Mouse (Mus musculus): Measurements from ENCODE around the gene Upk3b. TPM values are rescaled to one million over a fixed set of nuclear protein-coding genes. Genes with fewer than 3 reads are reported as not detected.

The Upk3b gene
- total and polyA plus RNA-seq, 3 experiments: 0.09 TPM; not detected in 2

- in situ Hi-C loops (cut with MboI; ENCODE audit: low pct_ligation_motif_present, low pct_unique_long_range_greater_than_20kb, low sequenced_read_pairs) (loop anchor here (5.0 kb wide), 1 partner anchor 32 kb away; no protein-coding TSS in a partner anchor), dilution Hi-C loops (cut with MboI; ENCODE audit: extremely low pct_ligation_motif_present, extremely low pct_unique_long_range_greater_than_20kb, low sequenced_read_pairs) (no loop called here)
Observed at GRCm38 (mm10) chr5:135994725-135995687, 43.3 kb upstream of the Upk3b start, which contains the start of gene Dtx2. Gene Dtx2, plus strand, starts transcription at chr5:135994800.

GRCm38 (mm10) chr5:135996162-135996561 is 42.1 kb upstream of the Upk3b start:
- H3K27ac ChIP-seq (ENCODE audit: insufficient read depth, low read depth): no peak overlapping the region
- TF ChIP-seq ZC3H11A (IDR thresholded peaks at IDR 0.05; ENCODE audit: low read depth, low read length) (no peak), CHD1 (IDR thresholded peaks at IDR 0.05; ENCODE audit: low read depth, low read length) (no peak), CHD2 (IDR thresholded peaks at IDR 0.05; ENCODE audit: low read length) (no peak), HCFC1 (IDR thresholded peaks at IDR 0.05; ENCODE audit: low read depth, low read length) (no peak), E2F4 (IDR thresholded peaks at IDR 0.05; ENCODE audit: insufficient replicate concordance, low read depth, low read length) (no peak), MAZ (IDR thresholded peaks at IDR 0.05; ENCODE audit: low read depth, low read length) (no peak), POLR2A (IDR thresholded peaks at IDR 0.05; ENCODE audit: low read depth, low read length) (no peak), MEF2A (IDR thresholded peaks at IDR 0.05; ENCODE audit: borderline replicate concordance, low read depth, low read length) (no peak), NRF1 (IDR thresholded peaks at IDR 0.05; ENCODE audit: low read depth, low read length) (no peak), TBP (conservative IDR thresholded peaks at IDR 0.05; ENCODE audit: low read depth, low read length) (no peak), GABPA (IDR thresholded peaks at IDR 0.05; ENCODE audit: insufficient replicate concordance, low read depth, low read length) (no peak), BHLHE40 (IDR thresholded peaks at IDR 0.05; ENCODE audit: low read depth, low read length) (no peak), RAD21 (IDR thresholded peaks at IDR 0.05; ENCODE audit: low read depth, low read length) (no peak), MYC (IDR thresholded peaks at IDR 0.05; ENCODE audit: low read depth, low read length) (no peak), RCOR1 (conservative IDR thresholded peaks at IDR 0.05; ENCODE audit: low read depth, low read length) (no peak), ZKSCAN1 (IDR thresholded peaks at IDR 0.05; ENCODE audit: borderline replicate concordance, low read depth, low read length) (no peak)
- H3K4me2 ChIP-seq (ENCODE audit: insufficient read depth, low read depth, poor library complexity, severe bottlenecking): no peak overlapping the region
- no peaks in the 10 kb centered on the region for H3K27me3 ChIP-seq (replicated peaks)
- peaks cover 7 to 66% of the 10 kb centered on the region in 2 experiments for H3K4me1 ChIP-seq (ENCODE audit: control insufficient read depth in 1 of 2, insufficient read depth in 2 of 2)
- dilution Hi-C loops (cut with MboI; ENCODE audit: extremely low pct_ligation_motif_present, extremely low pct_unique_long_range_greater_than_20kb, low sequenced_read_pairs): no loop called here
- H3K9me3 ChIP-seq (replicated peaks; ENCODE audit: low read length): peaks cover 4% of the 10 kb centered on the region
- no peak for DNase-seq (ENCODE audit: extremely low read depth)
- in situ Hi-C loops (cut with MboI; ENCODE audit: low pct_ligation_motif_present, low pct_unique_long_range_greater_than_20kb, low sequenced_read_pairs): no loop called here
- peak overlapping the region; percentile 91; the same call in 1 of the 2 replicates for H3K9ac ChIP-seq (ENCODE audit: insufficient read depth, low read depth)
- H3K36me3 ChIP-seq (replicated peaks in 1 of 2; ENCODE audit: control insufficient read depth in 1 of 2, insufficient read depth in 1 of 2, low read length in 1 of 2): peaks cover 22 to 43% of the 10 kb centered on the region in 2 experiments
- peaks cover 12% of the 10 kb centered on the region for H3K79me2 ChIP-seq (replicated peaks; ENCODE audit: control insufficient read depth, extremely low read depth, insufficient read depth, poor library complexity, severe bottlenecking)
- H3K4me3 ChIP-seq (replicated peaks in 1 of 3; ENCODE audit: low read depth in 2 of 3, low read length in 2 of 3, poor library complexity in 1 of 3): peak overlapping the region in 2 of 3 experiments; percentile 84 to 89

More at GRCm38 (mm10) chr5:135994725-135995687, 43.3 kb upstream of the Upk3b start, which contains the start of gene Dtx2:
- peaks cover 8% of the 10 kb centered on the region; the same call in 1 of the 2 replicates for H3K79me2 ChIP-seq (replicated peaks; ENCODE audit: control insufficient read depth, extremely low read depth, insufficient read depth, poor library complexity, severe bottlenecking)
- H3K4me3 ChIP-seq (replicated peaks in 1 of 3; ENCODE audit: low read depth in 2 of 3, low read length in 2 of 3, poor library complexity in 1 of 3): peak within 1 kb of the TSS; percentile 84 to 89 (median 87)
- H3K27me3 ChIP-seq (replicated peaks): no peaks in the 10 kb centered on the region
- H3K27ac ChIP-seq (ENCODE audit: insufficient read depth, low read depth): no peak within 1 kb of the TSS
- TF ChIP-seq MYC (IDR thresholded peaks at IDR 0.05; ENCODE audit: low read depth, low read length) (0 out of 2 replicates have a peak, but pooled peaks have one; percentile 57), NELFE (IDR thresholded peaks at IDR 0.05; ENCODE audit: low read depth, low read length) (peak; percentile 96), CTCF (conservative IDR thresholded peaks at IDR 0.05 in 1 of 2, IDR thresholded peaks at IDR 0.05 in 1 of 2; ENCODE audit: low read depth in 2 of 2, low read length in 2 of 2) (peak in 1 of 2 experiments; percentile 27; a peak in 1 of 4 replicates), POLR2AphosphoS2 (IDR thresholded peaks at IDR 0.05; ENCODE audit: low read depth, low read length) (peak; percentile 84; the same call in 1 of the 2 replicates), CHD1 (IDR thresholded peaks at IDR 0.05; ENCODE audit: low read depth, low read length) (no peak), NRF1 (IDR thresholded peaks at IDR 0.05; ENCODE audit: low read depth, low read length) (peak; percentile 95), GABPA (IDR thresholded peaks at IDR 0.05; ENCODE audit: insufficient replicate concordance, low read depth, low read length) (peak; percentile 76; the same call in 1 of the 2 replicates), ETS1 (conservative IDR thresholded peaks at IDR 0.05; ENCODE audit: low read depth, low read length) (no peak), UBTF (IDR thresholded peaks at IDR 0.05; ENCODE audit: low read depth, low read length) (0 out of 2 replicates have a peak, but pooled peaks have one; percentile 54), KAT2A (IDR thresholded peaks at IDR 0.05; ENCODE audit: insufficient replicate concordance, low read length) (peak; percentile 97; the same call in 1 of the 2 replicates), IRF4 (IDR thresholded peaks at IDR 0.05; ENCODE audit: low read depth, low read length) (peak; percentile 57; the same call in 1 of the 2 replicates), TBP (conservative IDR thresholded peaks at IDR 0.05; ENCODE audit: low read depth, low read length) (peak; percentile 85), RAD21 (IDR thresholded peaks at IDR 0.05; ENCODE audit: low read depth, low read length) (no peak; the same call in 1 of the 2 replicates), HCFC1 (IDR thresholded peaks at IDR 0.05; ENCODE audit: low read depth, low read length) (peak; percentile 99), ZMIZ1 (IDR thresholded peaks at IDR 0.05; ENCODE audit: low read depth, low read length) (peak; percentile 69; the same call in 1 of the 2 replicates), MXI1 (IDR thresholded peaks at IDR 0.05; ENCODE audit: low read depth, low read length) (peak; percentile 31; the same call in 1 of the 2 replicates), POLR2A (IDR thresholded peaks at IDR 0.05; ENCODE audit: low read depth, low read length) (peak; percentile 97), CHD2 (IDR thresholded peaks at IDR 0.05; ENCODE audit: low read length) (no peak), BHLHE40 (IDR thresholded peaks at IDR 0.05; ENCODE audit: low read depth, low read length) (no peak; the same call in 1 of the 2 replicates), SIN3A (IDR thresholded peaks at IDR 0.05; ENCODE audit: low read length) (peak; percentile 78), MAX (IDR thresholded peaks at IDR 0.05; ENCODE audit: low read length) (peak; percentile 51; the same call in 1 of the 2 replicates), EP300 (IDR thresholded peaks at IDR 0.05; ENCODE audit: low read length) (no peak), ELF1 (IDR thresholded peaks at IDR 0.05; ENCODE audit: low read depth, low read length) (peak; percentile 65), ZC3H11A (IDR thresholded peaks at IDR 0.05; ENCODE audit: low read depth, low read length) (no peak), MEF2A (IDR thresholded peaks at IDR 0.05; ENCODE audit: borderline replicate concordance, low read depth, low read length) (peak; percentile 47; the same call in 1 of the 2 replicates), MAZ (IDR thresholded peaks at IDR 0.05; ENCODE audit: low read depth, low read length) (0 out of 2 replicates have a peak, but pooled peaks have one; percentile 68), TCF12 (IDR thresholded peaks at IDR 0.05; ENCODE audit: low read depth, low read length) (peak; percentile 92)
- peaks cover 4% of the 10 kb centered on the region for H3K9me3 ChIP-seq (replicated peaks; ENCODE audit: low read length)
- peaks cover 22 to 37% of the 10 kb centered on the region in 2 experiments for H3K36me3 ChIP-seq (replicated peaks in 1 of 2; ENCODE audit: control insufficient read depth in 1 of 2, insufficient read depth in 1 of 2, low read length in 1 of 2)
- H3K4me2 ChIP-seq (ENCODE audit: insufficient read depth, low read depth, poor library complexity, severe bottlenecking): peak within 1 kb of the TSS; percentile 72
- H3K4me1 ChIP-seq (ENCODE audit: control insufficient read depth in 1 of 2, insufficient read depth in 2 of 2): peaks cover 13 to 70% of the 10 kb centered on the region in 2 experiments
- DNase-seq (ENCODE audit: extremely low read depth): peak; percentile 91
- H3K9ac ChIP-seq (ENCODE audit: insufficient read depth, low read depth): peak within 1 kb of the TSS; percentile 91

Measured in CH12.LX (cell line).